Mouse (Mus musculus): ENCODE measurements at regions not wholly inside any gene's neighbourhood (a gene's known extent, or its start where the extent isn't known, plus 50 kb on each side); places are given as distances from the start of the nearest gene placed in this dataset.

DNA sequence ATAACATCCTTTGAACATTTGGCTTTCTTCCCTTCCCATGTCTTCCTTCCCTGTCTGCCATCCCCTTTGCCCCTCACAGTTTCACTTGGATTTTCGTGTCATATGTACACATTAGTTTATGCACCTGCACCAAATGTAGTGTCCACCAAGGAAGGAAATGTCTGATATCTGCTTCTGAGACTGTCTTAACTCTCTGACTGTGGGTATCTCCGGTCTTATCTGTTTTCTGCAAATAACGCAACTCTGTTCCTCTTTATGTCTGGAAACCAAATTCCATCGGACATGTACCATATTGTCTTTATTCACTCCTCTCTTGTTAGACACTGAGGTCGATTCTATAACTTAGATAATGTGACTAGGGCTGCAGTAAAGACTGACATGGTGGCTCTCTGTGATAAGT, 113.6 kb downstream of the Tmem30b start:
- no peak for DNase-seq

GRCm38 (mm10) chr12:73428171-73428570, 118.0 kb downstream of the Tmem30b start:
- Histone ChIP-seq H3K4me3 (ENCODE audit: low read depth, low read length) (no peak overlapping the region), H3K4me2 (ENCODE audit: low read depth) (no peak overlapping the region), H3K4me1 (ENCODE audit: insufficient read depth) (no peaks in the 10 kb centered on the region), H3K9me3 (ENCODE audit: low read length) (no peaks in the 10 kb centered on the region), H3K36me3 (ENCODE audit: insufficient read depth) (no peaks in the 10 kb centered on the region), H3K9ac (no peak overlapping the region), H3K27ac (ENCODE audit: low read depth, low read length) (no peak overlapping the region), H3K27me3 (ENCODE audit: insufficient read depth, low read length) (no peaks in the 10 kb centered on the region)
- no peak for DNase-seq
- TF ChIP-seq CTCF (IDR thresholded peaks at IDR 0.05; ENCODE audit: low read depth) = no peak
- WGBS = 71% methylated on average over 12 of the region's 12 CpGs
- no peak for ATAC-seq

More for the DNA sequence above, 113.6 kb downstream of the Tmem30b start:
- ATAC-seq = no peak
- Histone ChIP-seq H3K4me2 (ENCODE audit: low read depth) (no peak overlapping the region), H3K4me3 (ENCODE audit: low read depth, low read length) (no peak overlapping the region), H3K9me3 (ENCODE audit: low read length) (no peaks in the 10 kb centered on the region), H3K9ac (no peak overlapping the region), H3K4me1 (ENCODE audit: insufficient read depth) (no peaks in the 10 kb centered on the region), H3K36me3 (ENCODE audit: insufficient read depth) (no peaks in the 10 kb centered on the region), H3K27me3 (ENCODE audit: insufficient read depth, low read length) (no peaks in the 10 kb centered on the region), H3K27ac (ENCODE audit: low read depth, low read length) (no peak overlapping the region)
- TF ChIP-seq CTCF (IDR thresholded peaks at IDR 0.05; ENCODE audit: low read depth) = no peak
- 84% methylated on average over 5 of the region's 5 CpGs for WGBS

DNA sequence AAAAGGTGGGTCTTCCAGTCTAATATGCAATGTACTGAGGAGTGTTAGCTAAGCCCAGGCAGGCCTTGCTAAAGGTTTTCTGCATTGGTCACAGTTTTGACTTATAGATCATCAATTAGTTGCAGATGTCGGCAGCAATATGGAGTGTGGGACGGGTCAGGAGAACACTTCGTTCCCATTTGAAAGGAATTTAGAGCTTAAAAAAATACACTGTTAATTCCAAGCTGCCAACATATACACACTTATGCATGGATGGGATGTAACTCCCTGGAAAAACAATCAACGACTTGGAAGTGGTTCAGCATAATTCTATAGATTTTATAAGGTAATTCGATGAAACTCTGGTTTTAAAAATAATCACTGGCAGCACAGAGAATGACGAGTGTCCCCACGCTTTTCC, 121.4 kb downstream of the Tmem30b start:
- DNase-seq (no peak), ATAC-seq (no peak)
- 87% methylated on average over 7 of the region's 7 CpGs for WGBS
- H3K9ac ChIP-seq = no peak overlapping the region
- no peak overlapping the region for H3K4me2 ChIP-seq (ENCODE audit: low read depth)
- no peak for TF ChIP-seq CTCF (IDR thresholded peaks at IDR 0.05; ENCODE audit: low read depth)
- H3K4me3 ChIP-seq (ENCODE audit: low read depth, low read length) = no peak overlapping the region
- no peaks in the 10 kb centered on the region for H3K4me1 ChIP-seq (ENCODE audit: insufficient read depth)
- no peak overlapping the region for H3K27ac ChIP-seq (ENCODE audit: low read depth, low read length)
- no peaks in the 10 kb centered on the region for H3K9me3 ChIP-seq (ENCODE audit: low read length)
- H3K27me3 ChIP-seq (ENCODE audit: insufficient read depth, low read length) = no peaks in the 10 kb centered on the region
- H3K36me3 ChIP-seq (ENCODE audit: insufficient read depth) = no peaks in the 10 kb centered on the region

GRCm38 (mm10) chr12:73417101-73417500, 129.1 kb downstream of the Tmem30b start:
- Histone ChIP-seq H3K27me3 (ENCODE audit: insufficient read depth, low read length) (no peaks in the 10 kb centered on the region), H3K36me3 (ENCODE audit: insufficient read depth) (no peaks in the 10 kb centered on the region), H3K4me2 (ENCODE audit: low read depth) (no peak overlapping the region), H3K9me3 (ENCODE audit: low read length) (no peaks in the 10 kb centered on the region), H3K27ac (ENCODE audit: low read depth, low read length) (no peak overlapping the region), H3K4me1 (ENCODE audit: insufficient read depth) (no peaks in the 10 kb centered on the region), H3K4me3 (ENCODE audit: low read depth, low read length) (no peak overlapping the region), H3K9ac (no peak overlapping the region)
- DNase-seq (no peak), ATAC-seq (no peak)
- no peak for TF ChIP-seq CTCF (IDR thresholded peaks at IDR 0.05; ENCODE audit: low read depth)
- WGBS = 87% methylated on average over 3 of the region's 3 CpGs

- H3K4me2 ChIP-seq (ENCODE audit: low read depth) = no peak overlapping the region
- ATAC-seq (peak; percentile 36), DNase-seq (no peak)
- no peaks in the 10 kb centered on the region for H3K27me3 ChIP-seq (ENCODE audit: insufficient read depth, low read length)
- H3K36me3 ChIP-seq (ENCODE audit: insufficient read depth) = no peaks in the 10 kb centered on the region
- WGBS = 37% methylated on average over 16 of the region's 16 CpGs
- H3K9me3 ChIP-seq (ENCODE audit: low read length) = no peaks in the 10 kb centered on the region
- no peak overlapping the region for H3K9ac ChIP-seq
- H3K4me3 ChIP-seq (ENCODE audit: low read depth, low read length) = no peak overlapping the region
- no peak for TF ChIP-seq CTCF (IDR thresholded peaks at IDR 0.05; ENCODE audit: low read depth)
- H3K4me1 ChIP-seq (ENCODE audit: insufficient read depth) = no peaks in the 10 kb centered on the region
- no peak overlapping the region for H3K27ac ChIP-seq (ENCODE audit: low read depth, low read length)
Measured at GRCm38 (mm10) chr12:73416367-73416897, 129.8 kb downstream of the Tmem30b start.

- H3K36me3 ChIP-seq (ENCODE audit: insufficient read depth) = no peaks in the 10 kb centered on the region
- WGBS = 62% methylated on average over 7 of the region's 7 CpGs
- DNase-seq = no peak
- H3K9me3 ChIP-seq (ENCODE audit: low read length) = no peaks in the 10 kb centered on the region
- H3K27me3 ChIP-seq (ENCODE audit: insufficient read depth, low read length) = no peaks in the 10 kb centered on the region
- no peaks in the 10 kb centered on the region for H3K4me1 ChIP-seq (ENCODE audit: insufficient read depth)
- H3K27ac ChIP-seq (ENCODE audit: low read depth, low read length) = no peak overlapping the region
- peak; percentile 25; the same call in 1 of the 2 replicates for ATAC-seq
- no peak for TF ChIP-seq CTCF (IDR thresholded peaks at IDR 0.05; ENCODE audit: low read depth)
- no peak overlapping the region for H3K4me2 ChIP-seq (ENCODE audit: low read depth)
- no peak overlapping the region for H3K9ac ChIP-seq
- no peak overlapping the region for H3K4me3 ChIP-seq (ENCODE audit: low read depth, low read length)
Measured at GRCm38 (mm10) chr12:73415856-73416366, 129.3 kb downstream of the Slc38a6 start.

GRCm38 (mm10) chr12:73413439-73414196, 127.0 kb downstream of the Slc38a6 start:
- ATAC-seq = peak; percentile 45; the same call in 1 of the 2 replicates
- H3K4me2 ChIP-seq (ENCODE audit: low read depth) = no peak overlapping the region

More at GRCm38 (mm10) chr12:73413439-73414196, 127.0 kb downstream of the Slc38a6 start:
- no peak overlapping the region for H3K9ac ChIP-seq
- H3K36me3 ChIP-seq (ENCODE audit: insufficient read depth) = no peaks in the 10 kb centered on the region
- H3K4me1 ChIP-seq (ENCODE audit: insufficient read depth) = no peaks in the 10 kb centered on the region
- H3K27me3 ChIP-seq (ENCODE audit: insufficient read depth, low read length) = no peaks in the 10 kb centered on the region
- 35% methylated on average over 15 of the region's 15 CpGs for WGBS
- no peak overlapping the region for H3K27ac ChIP-seq (ENCODE audit: low read depth, low read length)
- TF ChIP-seq CTCF (IDR thresholded peaks at IDR 0.05; ENCODE audit: low read depth) = no peak
- H3K9me3 ChIP-seq (ENCODE audit: low read length) = no peaks in the 10 kb centered on the region
- H3K4me3 ChIP-seq (ENCODE audit: low read depth, low read length) = no peak overlapping the region
- peak; percentile 26 for DNase-seq

Data from forebrain, postnatal 0 days (tissue).